Mouse (Mus musculus): ENCODE results near the gene Hsd3b7. TPM values are rescaled to one million over a fixed set of nuclear protein-coding genes. Genes with fewer than 3 reads are reported as not detected.

Gene Hsd3b7
- polyA plus RNA-seq (2014; fragmentation: Nextera tagmentation; extraction: Ambion mirVana) = 13.6 and 18.3 TPM in 2 replicates

DNA sequence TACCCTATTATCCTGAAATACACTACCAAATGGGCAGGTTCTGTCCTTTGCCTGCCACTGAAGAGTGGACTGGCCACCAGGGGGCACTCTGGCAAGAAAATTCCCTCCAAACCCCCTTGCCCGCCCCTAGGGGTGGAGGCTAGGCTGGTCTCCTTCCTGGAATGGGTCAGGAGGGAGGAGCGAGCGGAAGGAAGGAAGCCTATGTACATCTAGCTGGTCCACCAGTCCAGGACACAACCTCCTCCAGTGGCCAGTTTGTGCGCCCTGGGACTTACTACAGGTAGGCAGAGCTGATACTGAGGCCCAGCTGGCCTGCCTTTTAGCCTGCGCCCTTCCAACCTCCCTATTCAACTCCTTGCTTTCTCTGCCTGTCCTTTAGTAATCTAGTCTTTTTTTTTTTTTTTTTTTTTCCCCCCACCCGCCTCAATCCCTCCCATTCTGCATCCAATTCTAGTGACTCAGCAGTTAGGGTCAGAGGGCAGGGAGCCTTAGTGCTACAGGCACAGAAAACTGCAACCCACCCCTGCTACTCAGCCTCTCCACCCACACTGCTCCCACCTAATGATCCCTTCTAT is at the start of gene Hsd3b7:
Gene Hsd3b7 (plus strand): TSS at position 170 of the 575 bp plus-strand sequence.
- ATAC-seq (ENCODE audit: insufficient read depth) (peak; percentile 89), DNase-seq (peak; percentile 96)
- TF ChIP-seq CTCF (IDR thresholded peaks at IDR 0.05; ENCODE audit: low read depth) = peak; percentile 99
- Histone ChIP-seq H3K9ac (peak within 1 kb of the TSS; percentile 29), H3K4me2 (peak within 1 kb of the TSS; percentile 52), H3K9me3 (ENCODE audit: low read depth, low read length) (no peaks in the 10 kb centered on the region), H3K4me3 (ENCODE audit: low read depth, low read length) (peak within 1 kb of the TSS; percentile 25), H3K27me3 (ENCODE audit: insufficient read depth, low read length) (no peaks in the 10 kb centered on the region), H3K4me1 (ENCODE audit: insufficient read depth) (peaks cover 5% of the 10 kb centered on the region; the same call in 1 of the 2 replicates), H3K36me3 (ENCODE audit: insufficient read depth) (peaks cover 67% of the 10 kb centered on the region), H3K27ac (ENCODE audit: low read depth) (no peak within 1 kb of the TSS; the same call in 1 of the 2 replicates)
- WGBS = 21% methylated on average over 6 of the region's 6 CpGs

DNA sequence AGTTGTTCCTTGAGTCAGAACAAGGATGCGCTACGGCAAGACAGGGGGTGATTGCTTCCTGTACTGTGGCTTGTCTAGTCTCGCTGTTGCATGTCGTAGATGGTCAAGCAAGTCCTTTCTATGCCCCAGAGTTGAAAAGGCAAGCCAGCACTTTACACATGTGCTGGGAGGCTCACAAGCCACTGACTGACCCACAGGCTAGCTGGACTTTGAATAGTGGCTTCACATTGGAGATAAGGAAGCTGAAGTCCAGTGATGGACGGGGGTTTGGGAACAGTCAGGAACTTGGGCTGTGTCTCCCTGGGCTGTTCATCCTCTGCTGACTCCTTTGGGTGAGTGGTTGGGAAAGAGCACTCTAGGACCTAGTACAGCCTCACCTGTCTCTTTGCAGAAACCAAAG is 48.8 kb upstream of the Hsd3b7 start:
- Histone ChIP-seq H3K36me3 (ENCODE audit: insufficient read depth) (peaks cover 89% of the 10 kb centered on the region), H3K27ac (ENCODE audit: low read depth) (no peak overlapping the region)
- 88% methylated on average over 5 of the region's 5 CpGs for WGBS

DNA sequence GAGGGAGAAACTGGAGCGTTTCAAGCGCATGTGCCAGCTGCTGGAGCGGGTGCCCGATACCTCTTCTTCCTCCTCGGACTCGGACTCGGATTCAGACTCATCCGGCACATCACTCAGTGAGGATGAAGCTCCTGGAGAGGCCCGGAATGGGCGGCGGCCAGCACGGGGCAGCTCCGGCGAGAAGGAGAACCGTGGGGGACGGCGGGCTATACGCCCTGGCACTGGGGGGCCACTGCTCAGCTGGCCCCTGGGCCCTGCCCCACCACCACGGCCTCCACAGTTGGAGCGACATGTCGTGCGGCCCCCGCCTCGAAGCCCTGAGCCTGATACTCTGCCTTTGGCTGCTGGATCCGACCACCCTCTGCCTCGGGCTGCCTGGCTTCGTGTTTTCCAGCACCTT is 48.3 kb upstream of the Hsd3b7 start:
- H3K27ac ChIP-seq (ENCODE audit: low read depth) = no peak overlapping the region
- DNase-seq (no peak), ATAC-seq (ENCODE audit: insufficient read depth) (no peak)
- 91% methylated on average over 27 of the region's 27 CpGs for WGBS
- peaks cover 4% of the 10 kb centered on the region; the same call in 1 of the 2 replicates for H3K4me1 ChIP-seq (ENCODE audit: insufficient read depth)
- H3K27me3 ChIP-seq (ENCODE audit: insufficient read depth, low read length) = no peaks in the 10 kb centered on the region
- no peak overlapping the region for H3K9ac ChIP-seq
- peaks cover 94% of the 10 kb centered on the region for H3K36me3 ChIP-seq (ENCODE audit: insufficient read depth)
- H3K4me3 ChIP-seq (ENCODE audit: low read depth, low read length) = no peak overlapping the region
- H3K9me3 ChIP-seq (ENCODE audit: low read depth, low read length) = no peaks in the 10 kb centered on the region
- no peak for TF ChIP-seq CTCF (IDR thresholded peaks at IDR 0.05; ENCODE audit: low read depth)
- no peak overlapping the region for H3K4me2 ChIP-seq

More for the DNA sequence above, 48.8 kb upstream of the Hsd3b7 start:
- no peak for DNase-seq
- peaks cover 4% of the 10 kb centered on the region; the same call in 1 of the 2 replicates for H3K4me1 ChIP-seq (ENCODE audit: insufficient read depth)
- no peak overlapping the region for H3K9ac ChIP-seq
- ATAC-seq (ENCODE audit: insufficient read depth) = no peak
- H3K4me3 ChIP-seq (ENCODE audit: low read depth, low read length) = no peak overlapping the region
- H3K9me3 ChIP-seq (ENCODE audit: low read depth, low read length) = no peaks in the 10 kb centered on the region
- no peaks in the 10 kb centered on the region for H3K27me3 ChIP-seq (ENCODE audit: insufficient read depth, low read length)
- H3K4me2 ChIP-seq = no peak overlapping the region
- no peak for TF ChIP-seq CTCF (IDR thresholded peaks at IDR 0.05; ENCODE audit: low read depth)

DNA sequence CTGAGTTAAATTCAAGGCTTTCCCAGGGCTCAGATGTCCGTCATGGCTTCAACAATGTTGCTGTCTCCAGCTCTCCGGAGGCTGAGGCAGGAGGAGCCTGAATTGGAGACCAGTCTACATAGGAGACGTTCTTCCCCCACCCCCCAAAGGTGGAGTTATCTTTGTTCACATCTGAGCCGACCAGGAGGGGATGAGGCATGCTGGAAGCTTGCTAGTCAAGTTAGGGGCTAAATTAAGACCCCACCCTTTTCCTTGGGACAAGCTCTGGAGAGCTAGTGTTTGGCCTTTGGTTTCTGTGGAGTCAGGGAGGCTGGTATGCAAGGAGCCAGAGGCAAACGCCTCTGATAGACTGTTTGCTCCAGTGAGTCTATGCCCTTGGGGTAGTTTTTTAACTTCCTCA is 47.2 kb upstream of the Hsd3b7 start:
- TF ChIP-seq CTCF (IDR thresholded peaks at IDR 0.05; ENCODE audit: low read depth) = no peak
- Histone ChIP-seq H3K9me3 (ENCODE audit: low read depth, low read length) (no peaks in the 10 kb centered on the region), H3K27me3 (ENCODE audit: insufficient read depth, low read length) (no peaks in the 10 kb centered on the region), H3K9ac (no peak overlapping the region), H3K4me2 (no peak overlapping the region), H3K4me1 (ENCODE audit: insufficient read depth) (no peaks in the 10 kb centered on the region), H3K4me3 (ENCODE audit: low read depth, low read length) (no peak overlapping the region), H3K27ac (ENCODE audit: low read depth) (no peak overlapping the region), H3K36me3 (ENCODE audit: insufficient read depth) (peaks cover 100% of the 10 kb centered on the region)
- 62% methylated on average over 5 of the region's 5 CpGs for WGBS
- ATAC-seq (ENCODE audit: insufficient read depth) = no peak
- DNase-seq = no peak

DNA sequence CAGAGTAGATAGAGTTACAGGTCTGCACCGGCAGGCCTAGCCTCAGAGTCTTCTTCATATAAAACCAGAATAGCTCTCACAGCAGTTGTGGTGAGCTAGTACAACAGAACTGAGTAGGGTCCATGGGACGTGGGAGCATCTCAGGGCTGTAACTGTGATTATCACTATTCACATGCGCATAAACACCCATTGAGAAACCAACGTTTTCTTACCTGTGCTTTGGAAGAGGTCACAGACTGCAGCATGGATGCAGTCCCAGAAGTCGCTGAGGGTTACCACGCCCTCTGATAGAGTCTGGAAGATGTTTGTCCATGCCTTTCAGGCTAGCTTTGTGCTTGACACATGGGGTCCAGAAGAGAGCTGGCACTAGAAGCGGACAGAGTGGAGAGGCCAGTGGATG is 46.7 kb upstream of the Hsd3b7 start:
- Histone ChIP-seq H3K36me3 (ENCODE audit: insufficient read depth) (peaks cover 100% of the 10 kb centered on the region), H3K4me2 (no peak overlapping the region), H3K4me1 (ENCODE audit: insufficient read depth) (no peaks in the 10 kb centered on the region), H3K9ac (no peak overlapping the region), H3K9me3 (ENCODE audit: low read depth, low read length) (no peaks in the 10 kb centered on the region), H3K27me3 (ENCODE audit: insufficient read depth, low read length) (no peaks in the 10 kb centered on the region), H3K4me3 (ENCODE audit: low read depth, low read length) (no peak overlapping the region), H3K27ac (ENCODE audit: low read depth) (no peak overlapping the region)
- no peak for TF ChIP-seq CTCF (IDR thresholded peaks at IDR 0.05; ENCODE audit: low read depth)
- WGBS = 82% methylated on average over 7 of the region's 7 CpGs
- no peak for DNase-seq
- ATAC-seq (ENCODE audit: insufficient read depth) = no peak

DNA sequence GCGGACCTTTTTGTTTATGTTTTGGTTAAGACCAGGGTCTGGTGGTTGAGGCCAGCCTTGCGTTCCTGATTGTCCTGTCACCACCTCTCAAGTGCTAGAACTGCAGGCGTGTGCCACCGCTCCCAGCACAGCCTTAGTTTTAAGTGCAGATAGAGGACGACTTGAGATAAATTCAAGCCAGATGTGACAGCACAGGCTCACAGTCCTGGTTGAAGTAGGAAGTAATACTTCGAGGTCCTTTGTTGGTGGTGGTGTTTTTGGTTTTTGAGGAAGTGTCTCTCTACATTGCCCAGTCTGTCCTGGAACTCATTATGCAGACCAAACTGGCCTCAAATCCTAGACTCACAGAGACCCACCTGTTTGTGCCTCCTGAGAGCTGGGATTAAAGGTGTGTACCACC is 40.7 kb upstream of the Hsd3b7 start:
- Histone ChIP-seq H3K9ac (no peak overlapping the region), H3K36me3 (ENCODE audit: insufficient read depth) (peaks cover 83% of the 10 kb centered on the region)
- no peak for DNase-seq

DNA sequence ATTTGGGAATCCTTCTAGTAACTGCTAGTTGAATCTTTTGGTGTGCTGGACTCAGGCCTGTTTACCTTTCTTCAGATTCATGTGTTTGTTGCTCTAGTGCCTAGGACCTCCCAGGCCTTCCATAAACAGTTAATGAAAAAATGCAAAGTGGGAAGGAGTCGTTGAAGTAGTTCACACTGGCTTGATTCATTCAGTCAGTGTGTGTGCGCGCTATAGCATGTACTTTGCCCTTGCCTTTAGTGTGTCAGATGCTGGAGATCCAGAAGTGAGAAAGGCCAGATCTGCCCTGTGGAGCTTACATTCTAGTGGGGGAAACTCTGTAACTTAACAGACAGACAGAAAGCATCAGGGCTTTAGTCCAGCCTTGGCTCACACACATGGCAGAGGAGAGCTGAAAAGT is 39.9 kb upstream of the Hsd3b7 start:
- Histone ChIP-seq H3K9me3 (ENCODE audit: low read depth, low read length) (no peaks in the 10 kb centered on the region), H3K27me3 (ENCODE audit: insufficient read depth, low read length) (no peaks in the 10 kb centered on the region), H3K4me3 (ENCODE audit: low read depth, low read length) (no peak overlapping the region), H3K36me3 (ENCODE audit: insufficient read depth) (peaks cover 83% of the 10 kb centered on the region), H3K4me2 (no peak overlapping the region), H3K27ac (ENCODE audit: low read depth) (no peak overlapping the region), H3K9ac (no peak overlapping the region), H3K4me1 (ENCODE audit: insufficient read depth) (no peaks in the 10 kb centered on the region)
- no peak for DNase-seq
- no peak for ATAC-seq (ENCODE audit: insufficient read depth)
- no peak for TF ChIP-seq CTCF (IDR thresholded peaks at IDR 0.05; ENCODE audit: low read depth)
- WGBS = 83% methylated on average over 3 of the region's 3 CpGs

More for the DNA sequence above, 40.7 kb upstream of the Hsd3b7 start:
- no peak for ATAC-seq (ENCODE audit: insufficient read depth)
- H3K4me1 ChIP-seq (ENCODE audit: insufficient read depth) = no peaks in the 10 kb centered on the region
- no peak overlapping the region for H3K4me2 ChIP-seq
- H3K4me3 ChIP-seq (ENCODE audit: low read depth, low read length) = no peak overlapping the region
- TF ChIP-seq CTCF (IDR thresholded peaks at IDR 0.05; ENCODE audit: low read depth) = no peak
- WGBS = 39% methylated on average over 6 of the region's 6 CpGs
- H3K27ac ChIP-seq (ENCODE audit: low read depth) = no peak overlapping the region
- no peaks in the 10 kb centered on the region for H3K27me3 ChIP-seq (ENCODE audit: insufficient read depth, low read length)
- no peaks in the 10 kb centered on the region for H3K9me3 ChIP-seq (ENCODE audit: low read depth, low read length)

Data from lung, embryonic 14.5 days (tissue).